Mouse (Mus musculus) heart, postnatal 0 days (tissue): Measurements from ENCODE around the gene Lca5l. TPM values are rescaled to one million over a fixed set of nuclear protein-coding genes. Genes with fewer than 3 reads are reported as not detected.

Experiments
- ATAC-seq: fragments of 200-750 bp; cut with Nextera tagmentation; 2 replicates; pipeline ENCODE4 v1.8.0; 2017; ENCODE audit warnings: low read depth, moderate number of reproducible peaks, moderate library complexity; ENCODE audit not compliant: insufficient read depth
- DNase-seq: peaks from one replicate; pipeline ENCODE4 v3.0.0-alpha.2; 2016; ENCODE audit warnings: low spot score
- H3K27ac ChIP-seq: fragments of 300-500 bp; sonication (generic); 2 replicates; pipeline ENCODE4 v1.5.1; 2014; ENCODE audit warnings: low read depth, mild to moderate bottlenecking
- H3K27me3 ChIP-seq: fragments of 300-500 bp; sonication (generic); 2 replicates; pipeline ENCODE4 v1.6.1; 2014; ENCODE audit warnings: low read length, mixed read lengths; ENCODE audit not compliant: control insufficient read depth, insufficient read depth
- H3K36me3 ChIP-seq: fragments of 300-500 bp; sonication (generic); replicated peaks from 2 replicates; pipeline ENCODE4 v1.6.1; 2014; ENCODE audit warnings: low read length, mixed read lengths; ENCODE audit not compliant: control insufficient read depth, insufficient read depth
- H3K4me1 ChIP-seq: fragments of 300-500 bp; sonication (generic); 2 replicates; pipeline ENCODE4 v1.6.1; 2014; ENCODE audit warnings: antibody characterized with exemption; ENCODE audit not compliant: control insufficient read depth, insufficient read depth
- H3K4me2 ChIP-seq: fragments of 300-500 bp; sonication (generic); 2 replicates; pipeline ENCODE4 v1.6.1; 2014; ENCODE audit warnings: low read depth, mild to moderate bottlenecking, low read length, moderate library complexity
- H3K4me3 ChIP-seq: fragments of 300-500 bp; sonication (generic); 2 replicates; pipeline ENCODE4 v1.5.1; 2014; ENCODE audit warnings: low read depth, low read length
- H3K9ac ChIP-seq: fragments of 300-500 bp; sonication (generic); replicated peaks from 2 replicates; pipeline ENCODE4 v1.6.1; 2014; ENCODE audit warnings: low read depth, low read length, mixed read lengths
- H3K9me3 ChIP-seq: fragments of 300-500 bp; sonication (generic); replicated peaks from 2 replicates; pipeline ENCODE4 v1.6.1; 2016; ENCODE audit warnings: low read length; ENCODE audit not compliant: control insufficient read depth
- CTCF ChIP-seq: IDR thresholded peaks from 2 replicates; pipeline ENCODE4 v1.5.1; 2016; ENCODE audit warnings: antibody characterized with exemption, control low read depth, low read depth
- EP300 ChIP-seq: IDR thresholded peaks from 2 replicates; pipeline ENCODE4 v1.6.1; 2016; ENCODE audit warnings: antibody characterized with exemption, low read depth
- WGBS: fragments of 180-500 bp; shearing (Covaris S2); extraction: QIAGEN DNeasy Blood & Tissue Kit; methylation state at CpG from one replicate; pipeline ENCODE4 v1.1.7; 2014; 5-methylcytosine and 5-hydroxymethylcytosine counted together
- polyA plus RNA-seq: library from polyadenylated mRNA; unstranded; fragments of >200 nt; fragmentation: Nextera tagmentation; extraction: Ambion mirVana; gene quantifications from 2 replicates; pipeline ENCODE4 v1.2.1, GENCODE M21; 2015
- total RNA-seq: library from RNA; depleted of rRNA; stranded (reverse); fragments of >200 nt; gene quantifications from 2 replicates; pipeline ENCODE4 v1.2.3, GENCODE M21; 2014; ENCODE audit warnings: low replicate concordance

Gene Lca5l
- total and polyA plus RNA-seq, 2 experiments from 2014 or later, result 1.5 to 2.3 TPM

- H3K4me1 ChIP-seq, result no peaks in the 10 kb centered on the region
- TF ChIP-seq EP300 (no peak), CTCF (peak; percentile 93)
- H3K9ac ChIP-seq, result no peak overlapping the region
- H3K27ac ChIP-seq, result no peak overlapping the region
- no peak overlapping the region for H3K4me3 ChIP-seq
- H3K4me2 ChIP-seq, result no peak overlapping the region
- peak; percentile 75 for ATAC-seq
- no peaks in the 10 kb centered on the region for H3K27me3 ChIP-seq
- peaks cover 19% of the 10 kb centered on the region for H3K36me3 ChIP-seq
- peak; percentile 79 for DNase-seq
- H3K9me3 ChIP-seq, result no peaks in the 10 kb centered on the region
- 32% methylated on average over 11 of the region's 11 CpGs for WGBS
These were observed 38.3 kb upstream of the Lca5l start for GRCm38 (mm10) chr16:96230411-96230810.

GRCm38 (mm10) chr16:96229044-96229555 lies 37.0 kb upstream of the Lca5l start:
- WGBS, result 26% methylated on average over 8 of the region's 8 CpGs

GRCm38 (mm10) chr16:96228438-96228837 lies 36.4 kb upstream of the Lca5l start:
- no peak overlapping the region for H3K4me2 ChIP-seq
- TF ChIP-seq EP300 (no peak), CTCF (no peak)
- no peaks in the 10 kb centered on the region for H3K9me3 ChIP-seq
- H3K36me3 ChIP-seq, result peaks cover 24% of the 10 kb centered on the region
- H3K4me1 ChIP-seq, result no peaks in the 10 kb centered on the region
- no peak overlapping the region for H3K27ac ChIP-seq
- DNase-seq (no peak), ATAC-seq (no peak)
- WGBS, result 63% methylated on average over 13 of the region's 13 CpGs
- no peaks in the 10 kb centered on the region for H3K27me3 ChIP-seq
- H3K4me3 ChIP-seq, result no peak overlapping the region
- H3K9ac ChIP-seq, result no peak overlapping the region

More at GRCm38 (mm10) chr16:96229044-96229555, 37.0 kb upstream of the Lca5l start:
- peak; percentile 84 for ATAC-seq
- DNase-seq, result peak; percentile 48
- H3K4me1 ChIP-seq, result no peaks in the 10 kb centered on the region
- no peak overlapping the region for H3K9ac ChIP-seq
- H3K36me3 ChIP-seq, result peaks cover 24% of the 10 kb centered on the region
- no peaks in the 10 kb centered on the region for H3K9me3 ChIP-seq
- H3K4me3 ChIP-seq, result no peak overlapping the region
- TF ChIP-seq EP300, result 0 out of 2 replicates have a peak, but pooled peaks have one; percentile 24
- no peak for TF ChIP-seq CTCF
- no peak overlapping the region for H3K4me2 ChIP-seq
- 0 out of 2 replicates have a peak overlapping the region, but pooled peaks have one; percentile 26 for H3K27ac ChIP-seq
- no peaks in the 10 kb centered on the region for H3K27me3 ChIP-seq

GRCm38 (mm10) chr16:96222452-96222851 lies 30.4 kb upstream of the Lca5l start:
- Histone ChIP-seq H3K27me3 (no peaks in the 10 kb centered on the region), H3K27ac (0 out of 2 replicates have a peak overlapping the region, but pooled peaks have one; percentile 56), H3K36me3 (peaks cover 24% of the 10 kb centered on the region), H3K4me2 (no peak overlapping the region), H3K9me3 (no peaks in the 10 kb centered on the region), H3K4me3 (no peak overlapping the region), H3K4me1 (peaks cover 18% of the 10 kb centered on the region; the same call in 1 of the 2 replicates), H3K9ac (no peak overlapping the region)
- DNase-seq (no peak), ATAC-seq (no peak)
- TF ChIP-seq CTCF, result no peak
- no peak for TF ChIP-seq EP300
- 78% methylated on average over 1 of the region's 1 CpGs for WGBS

- no peak overlapping the region for H3K9ac ChIP-seq
- no peak overlapping the region for H3K4me3 ChIP-seq
- H3K27me3 ChIP-seq, result no peaks in the 10 kb centered on the region
- peaks cover 19% of the 10 kb centered on the region for H3K36me3 ChIP-seq
- TF ChIP-seq EP300 (no peak), CTCF (no peak)
- H3K27ac ChIP-seq, result peak overlapping the region; percentile 56
- ATAC-seq (no peak), DNase-seq (no peak)
- no peak overlapping the region for H3K4me2 ChIP-seq
- WGBS, result 56% methylated on average over 3 of the region's 3 CpGs
- peaks cover 18% of the 10 kb centered on the region; the same call in 1 of the 2 replicates for H3K4me1 ChIP-seq
- H3K9me3 ChIP-seq, result no peaks in the 10 kb centered on the region
These were observed 29.9 kb upstream of the Lca5l start for GRCm38 (mm10) chr16:96221959-96222358.

- Histone ChIP-seq H3K4me2 (no peak overlapping the region), H3K9me3 (no peaks in the 10 kb centered on the region), H3K27me3 (no peaks in the 10 kb centered on the region), H3K4me1 (peaks cover 18% of the 10 kb centered on the region; the same call in 1 of the 2 replicates), H3K4me3 (no peak overlapping the region), H3K9ac (no peak overlapping the region), H3K27ac (peak overlapping the region; percentile 56), H3K36me3 (peaks cover 15% of the 10 kb centered on the region)
- WGBS, result 36% methylated on average over 5 of the region's 5 CpGs
- ATAC-seq, result peak; percentile 92
- TF ChIP-seq CTCF (peak; percentile 34), EP300 (no peak)
- peak; percentile 75 for DNase-seq
These were observed 29.4 kb upstream of the Lca5l start for GRCm38 (mm10) chr16:96221491-96221890.
